Mouse (Mus musculus) lung, postnatal 0 days (tissue): ENCODE measurements at regions not wholly inside any gene's neighbourhood (a gene's known extent, or its start where the extent isn't known, plus 50 kb on each side); places are given as distances from the start of the nearest gene placed in this dataset.

ENCODE experiments used
- ATAC-seq: fragments of 200-750 bp; cut with Nextera tagmentation; 2 replicates; pipeline ENCODE4 v1.8.0; 2017; ENCODE audit warnings: moderate library complexity
- DNase-seq: peaks from one replicate; pipeline ENCODE4 v3.0.0-alpha.2; 2016; ENCODE audit warnings: low spot score
- H3K27ac ChIP-seq: fragments of 300-500 bp; sonication (generic); 2 replicates; pipeline ENCODE4 v1.5.1; 2014; ENCODE audit warnings: antibody characterized with exemption, mild to moderate bottlenecking, low read length, mixed read lengths
- H3K27me3 ChIP-seq: fragments of 300-500 bp; sonication (generic); replicated peaks from 2 replicates; pipeline ENCODE4 v1.6.1; 2014; ENCODE audit warnings: low read length, mixed read lengths; ENCODE audit not compliant: insufficient read depth
- H3K36me3 ChIP-seq: fragments of 300-500 bp; sonication (generic); 2 replicates; pipeline ENCODE4 v1.6.1; 2014; ENCODE audit warnings: low read length, mixed read lengths; ENCODE audit not compliant: insufficient read depth
- H3K4me1 ChIP-seq: fragments of 300-500 bp; sonication (generic); 2 replicates; pipeline ENCODE4 v1.6.1; 2014; ENCODE audit warnings: antibody characterized with exemption, low read depth, low read length, mixed read lengths; ENCODE audit not compliant: insufficient read depth
- H3K4me2 ChIP-seq: fragments of 300-500 bp; sonication (generic); replicated peaks from 2 replicates; pipeline ENCODE4 v1.6.1; 2014; ENCODE audit warnings: low read depth, mild to moderate bottlenecking, low read length, moderate library complexity, mixed read lengths
- H3K4me3 ChIP-seq: fragments of 300-500 bp; sonication (generic); 2 replicates; pipeline ENCODE4 v1.5.1; 2014; ENCODE audit warnings: low read depth, low read length
- H3K9ac ChIP-seq: fragments of 300-500 bp; sonication (generic); replicated peaks from 2 replicates; pipeline ENCODE4 v1.6.1; 2014; ENCODE audit warnings: low read depth, mild to moderate bottlenecking
- H3K9me3 ChIP-seq: fragments of 300-500 bp; sonication (generic); 2 replicates; pipeline ENCODE4 v1.6.1; 2016; ENCODE audit warnings: low read length, mixed read lengths
- CTCF ChIP-seq: IDR thresholded peaks from 2 replicates; pipeline ENCODE4 v1.5.1; 2016; ENCODE audit warnings: antibody characterized with exemption, mild to moderate bottlenecking
- EP300 ChIP-seq: IDR thresholded peaks from 2 replicates; pipeline ENCODE4 v1.6.1; 2016; ENCODE audit warnings: antibody characterized with exemption, mild to moderate bottlenecking, control low read depth
- WGBS: fragments of 180-500 bp; shearing (Covaris S2); extraction: QIAGEN DNeasy Blood & Tissue Kit; methylation state at CpG from one replicate; pipeline ENCODE4 v1.1.7; 2014; 5-methylcytosine and 5-hydroxymethylcytosine counted together

DNA sequence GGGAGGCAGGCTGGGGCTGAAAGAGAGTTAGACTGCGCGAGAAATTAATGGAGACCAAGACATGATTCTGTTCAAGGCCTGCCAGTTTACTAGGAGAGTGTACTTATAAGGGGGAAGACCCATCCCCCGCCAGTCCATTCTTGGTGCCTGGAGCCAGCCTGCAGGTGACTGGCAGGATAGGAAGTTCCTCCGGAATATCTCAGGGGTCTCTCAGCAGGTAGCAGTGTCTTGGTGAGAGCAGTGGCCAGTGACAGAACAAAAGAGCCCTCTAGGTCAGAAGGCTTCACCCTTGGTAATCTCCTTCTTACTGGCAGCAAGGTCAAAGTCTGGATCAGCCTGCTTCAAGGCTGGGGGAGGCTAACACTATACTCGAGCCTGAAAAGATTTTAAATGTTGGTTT is 83.7 kb upstream of the Zfp804b start:
- Histone ChIP-seq H3K4me1 (no peaks in the 10 kb centered on the region), H3K36me3 (no peaks in the 10 kb centered on the region), H3K27me3 (no peaks in the 10 kb centered on the region), H3K4me3 (no peak overlapping the region), H3K9ac (no peak overlapping the region), H3K9me3 (no peaks in the 10 kb centered on the region), H3K27ac (no peak overlapping the region), H3K4me2 (no peak overlapping the region)
- ATAC-seq (no peak), DNase-seq (no peak)
- 55% methylated on average over 5 of the region's 5 CpGs for WGBS
- no peak for TF ChIP-seq EP300
- no peak for TF ChIP-seq CTCF

GRCm38 (mm10) chr5:7436461-7436860 is 91.9 kb upstream of the Zfp804b start:
- DNase-seq (peak; percentile 78), ATAC-seq (peak; percentile 97)
- H3K9me3 ChIP-seq = no peaks in the 10 kb centered on the region
- H3K4me1 ChIP-seq = no peaks in the 10 kb centered on the region
- TF ChIP-seq CTCF (no peak), EP300 (peak; percentile 67; the same call in 1 of the 2 replicates)
- no peak overlapping the region for H3K4me2 ChIP-seq
- no peak overlapping the region for H3K27ac ChIP-seq
- H3K9ac ChIP-seq = no peak overlapping the region
- no peaks in the 10 kb centered on the region for H3K27me3 ChIP-seq
- H3K4me3 ChIP-seq = no peak overlapping the region
- no peaks in the 10 kb centered on the region for H3K36me3 ChIP-seq
- WGBS = 37% methylated on average over 2 of the region's 2 CpGs

- H3K9me3 ChIP-seq = no peaks in the 10 kb centered on the region
- no peak overlapping the region for H3K4me2 ChIP-seq
- ATAC-seq (no peak), DNase-seq (no peak)
- no peak overlapping the region for H3K4me3 ChIP-seq
- H3K27ac ChIP-seq = no peak overlapping the region
- H3K4me1 ChIP-seq = no peaks in the 10 kb centered on the region
- no peaks in the 10 kb centered on the region for H3K27me3 ChIP-seq
- TF ChIP-seq EP300 (no peak), CTCF (no peak)
- H3K9ac ChIP-seq = no peak overlapping the region
- WGBS = 76% methylated on average over 2 of the region's 2 CpGs
- no peaks in the 10 kb centered on the region for H3K36me3 ChIP-seq
Measured at GRCm38 (mm10) chr5:7448001-7448400, 103.4 kb upstream of the Zfp804b start.

GRCm38 (mm10) chr5:7454896-7455295 is 110.3 kb upstream of the Zfp804b start:
- no peak for TF ChIP-seq CTCF
- TF ChIP-seq EP300 = no peak
- Histone ChIP-seq H3K4me1 (no peaks in the 10 kb centered on the region), H3K27ac (no peak overlapping the region), H3K9me3 (no peaks in the 10 kb centered on the region), H3K27me3 (no peaks in the 10 kb centered on the region), H3K4me3 (no peak overlapping the region), H3K4me2 (no peak overlapping the region), H3K36me3 (no peaks in the 10 kb centered on the region), H3K9ac (no peak overlapping the region)
- ATAC-seq (no peak), DNase-seq (no peak)
- 86% methylated on average over 1 of the region's 1 CpGs for WGBS

GRCm38 (mm10) chr5:7457102-7457501 is 112.5 kb upstream of the Zfp804b start:
- Histone ChIP-seq H3K4me1 (no peaks in the 10 kb centered on the region), H3K27ac (no peak overlapping the region), H3K9ac (no peak overlapping the region), H3K27me3 (no peaks in the 10 kb centered on the region), H3K4me2 (no peak overlapping the region), H3K4me3 (no peak overlapping the region), H3K36me3 (no peaks in the 10 kb centered on the region), H3K9me3 (no peaks in the 10 kb centered on the region)
- DNase-seq = no peak
- no peak for ATAC-seq
- WGBS = 61% methylated on average over 3 of the region's 3 CpGs
- TF ChIP-seq EP300 (no peak), CTCF (no peak)

DNA sequence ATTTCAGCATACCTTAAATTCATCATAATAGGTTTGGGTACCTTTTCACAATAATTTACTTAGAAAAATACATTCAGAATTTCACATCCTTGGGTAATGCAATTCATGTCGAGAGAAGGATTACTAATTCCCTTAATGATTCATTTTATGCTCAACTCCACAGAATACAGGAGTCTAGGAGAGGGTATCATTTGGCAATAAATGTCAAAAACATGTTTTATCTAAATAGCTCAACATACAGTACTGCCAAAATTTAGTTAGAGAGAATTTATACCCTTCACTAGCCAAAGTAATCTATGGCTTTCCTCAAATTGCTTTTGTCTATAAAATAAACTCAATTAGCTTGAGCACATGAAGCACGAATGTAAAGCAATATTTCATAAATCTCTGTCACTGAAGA is 144.6 kb upstream of the Zfp804b start:
- no peak overlapping the region for H3K4me2 ChIP-seq
- H3K36me3 ChIP-seq = no peaks in the 10 kb centered on the region
- H3K4me3 ChIP-seq = no peak overlapping the region
- H3K9me3 ChIP-seq = no peaks in the 10 kb centered on the region
- ATAC-seq (no peak), DNase-seq (no peak)
- no peak for TF ChIP-seq CTCF
- no peak for TF ChIP-seq EP300
- 66% methylated on average over 2 of the region's 2 CpGs for WGBS
- H3K4me1 ChIP-seq = no peaks in the 10 kb centered on the region
- no peak overlapping the region for H3K27ac ChIP-seq
- no peak overlapping the region for H3K9ac ChIP-seq
- no peaks in the 10 kb centered on the region for H3K27me3 ChIP-seq

GRCm38 (mm10) chr5:7489602-7490001 is 145.0 kb upstream of the Zfp804b start:
- Histone ChIP-seq H3K9ac (no peak overlapping the region), H3K4me1 (no peaks in the 10 kb centered on the region), H3K27ac (no peak overlapping the region), H3K27me3 (no peaks in the 10 kb centered on the region), H3K4me3 (no peak overlapping the region), H3K4me2 (no peak overlapping the region), H3K36me3 (no peaks in the 10 kb centered on the region), H3K9me3 (no peaks in the 10 kb centered on the region)
- TF ChIP-seq EP300 = no peak
- TF ChIP-seq CTCF = no peak
- DNase-seq (no peak), ATAC-seq (no peak)
- WGBS = 64% methylated on average over 3 of the region's 3 CpGs
